Mouse (Mus musculus) ES-Bruce4 (cell line): ENCODE measurements around the gene Lenep.

Source experiments
- CTCF ChIP-seq: IDR thresholded peaks from one replicate; pipeline ENCODE4 v1.8.1; 2011; ENCODE audit warnings: low read depth, low read length
- POLR2A ChIP-seq: IDR thresholded peaks from one replicate; pipeline ENCODE4 v1.8.1; 2011; ENCODE audit warnings: low read length; ENCODE audit not compliant: insufficient read depth

- TF ChIP-seq POLR2A (no peak), CTCF (peak; percentile 92)
Observed at GRCm38 (mm10) chr3:89449541-89449940, 46.9 kb upstream of the Lenep start.
